Mouse (Mus musculus) retina, postnatal 7 days (tissue): Measurements from ENCODE around the gene Tlr4.
A peak's percentile ranks its signal among the peaks of the same experiment; 100 is the strongest.

Source experiments
- DNase-seq: peaks from one replicate; pipeline ENCODE4 v3.0.0-alpha.2; 2012; ENCODE audit warnings: low read depth, low spot score

The Tlr4 gene

DNA sequence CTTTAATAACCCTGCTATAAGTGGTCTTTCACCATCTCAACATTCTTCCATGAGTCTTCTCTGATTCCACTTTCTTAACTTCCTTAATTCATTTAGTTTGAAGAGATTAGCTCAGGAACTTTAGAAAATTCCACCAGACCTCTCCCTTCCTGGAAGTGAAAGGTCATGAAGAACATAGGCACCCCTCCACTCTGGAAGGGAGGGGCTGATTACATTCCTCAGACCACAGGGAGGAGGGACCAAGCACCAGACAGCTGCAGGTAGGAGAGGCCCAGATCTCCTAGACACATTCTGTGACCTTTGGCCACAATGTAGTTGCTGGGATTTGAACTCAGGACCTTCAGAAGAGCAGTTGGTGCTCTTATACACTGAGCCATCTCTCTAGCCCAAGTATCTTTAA is 72.7 kb downstream of the Tlr4 start:
- DNase-seq: no peak

DNA sequence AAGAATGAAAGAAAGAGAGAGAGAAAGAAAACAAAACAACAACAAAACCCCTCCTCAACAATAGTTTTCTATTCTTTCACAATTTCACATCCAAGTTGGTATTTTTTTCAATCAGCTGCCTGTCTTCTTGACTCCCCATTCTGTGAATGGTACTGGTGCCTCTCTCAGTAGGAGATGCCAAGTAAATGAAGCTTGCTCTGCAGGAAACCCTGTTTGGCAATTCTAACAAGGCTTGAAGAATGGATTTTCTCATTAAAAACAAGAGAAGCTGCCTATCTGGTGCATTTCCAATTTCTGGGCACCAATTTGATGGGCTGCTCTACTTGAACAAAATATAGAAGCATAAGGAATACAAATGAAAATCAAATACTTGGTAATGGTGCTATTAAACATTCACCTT is 74.1 kb downstream of the Tlr4 start:
- no peak for DNase-seq

DNA sequence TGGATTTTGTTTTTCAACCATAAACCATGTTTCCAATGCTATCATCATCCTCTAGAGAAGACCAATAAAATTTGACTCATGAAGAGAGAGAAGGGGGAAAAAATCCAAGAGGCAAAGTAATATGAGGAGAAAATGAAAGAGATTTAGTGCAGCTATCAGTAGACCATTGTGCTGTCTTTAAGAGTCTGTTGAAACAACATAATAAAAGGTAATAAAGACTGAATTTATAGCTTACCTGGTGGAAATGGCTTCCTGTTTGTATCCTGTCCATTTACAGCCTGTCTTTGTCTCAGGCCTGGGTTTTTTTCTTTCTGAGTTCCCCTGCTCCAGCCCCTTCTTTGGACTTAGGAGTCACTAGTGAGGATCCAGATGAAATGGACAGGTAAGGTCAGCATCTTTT is 81.0 kb downstream of the Tlr4 start:
- DNase-seq: no peak

DNA sequence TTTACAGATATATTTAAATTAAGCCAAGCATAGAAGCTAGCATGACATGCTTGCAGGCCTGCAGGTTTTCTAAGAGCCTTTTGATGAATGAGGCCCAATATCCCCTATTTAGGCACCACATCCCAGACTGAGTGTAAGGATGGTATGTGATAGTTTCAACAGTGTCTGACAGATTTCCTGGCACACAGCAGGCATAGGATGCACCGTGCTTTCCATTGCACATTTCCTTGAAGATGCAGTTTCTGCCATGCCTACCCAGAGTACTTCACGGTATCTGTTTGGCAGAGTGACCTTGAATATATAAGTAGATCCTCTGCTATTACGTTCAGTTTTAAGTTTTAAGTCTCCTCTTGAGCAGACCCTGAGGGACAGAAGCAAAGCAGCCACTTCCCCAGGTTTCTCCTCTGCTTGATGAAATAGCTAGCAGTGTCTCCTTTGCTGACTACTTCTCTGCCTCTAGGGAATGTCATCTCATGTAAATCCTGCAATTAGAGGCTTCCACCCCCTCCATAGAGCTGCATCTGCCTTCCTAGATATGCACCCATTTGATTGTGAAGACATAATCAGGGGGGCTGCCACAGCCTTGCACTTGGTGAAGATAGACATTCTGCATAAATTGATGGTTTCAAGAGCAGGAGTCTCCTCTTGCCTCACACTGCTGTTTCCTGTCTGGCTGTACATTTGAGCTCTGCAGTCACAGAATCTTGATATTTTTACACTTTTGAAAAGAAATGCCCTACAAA is 92.4 kb downstream of the Tlr4 start:
- DNase-seq: no peak

DNA sequence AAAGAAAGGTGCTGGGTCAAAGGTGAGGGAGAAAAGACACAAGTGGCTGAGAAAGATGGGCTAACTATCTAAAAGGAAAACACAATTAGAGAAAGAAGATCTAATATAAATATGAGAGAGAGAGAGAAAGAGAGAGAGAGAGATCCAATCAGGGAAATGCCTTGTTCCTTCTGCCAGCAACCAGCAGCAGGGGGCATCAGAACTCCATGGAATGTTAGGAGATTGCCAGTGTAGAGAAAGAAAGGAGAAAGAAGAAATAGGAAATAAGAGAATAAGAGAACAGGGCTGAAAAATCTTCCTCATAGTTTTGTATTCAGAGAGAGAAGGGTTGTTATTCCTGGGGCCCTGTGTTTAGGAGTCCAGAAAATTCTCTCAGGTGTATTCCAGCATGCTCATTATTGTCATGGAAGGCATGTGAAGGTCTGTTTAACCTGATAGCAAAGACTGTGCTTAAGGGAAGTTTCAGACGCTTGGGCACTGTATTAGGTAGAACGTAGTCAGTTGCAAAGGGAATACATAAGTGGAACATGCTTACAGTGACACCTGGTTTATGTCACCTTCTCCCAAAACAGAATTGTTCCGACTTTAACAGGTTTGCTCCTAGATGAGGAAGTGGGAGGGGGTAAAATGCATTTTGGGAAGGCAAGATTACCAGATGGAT is 96.4 kb downstream of the Tlr4 start:
- DNase-seq: peak; percentile 8

DNA sequence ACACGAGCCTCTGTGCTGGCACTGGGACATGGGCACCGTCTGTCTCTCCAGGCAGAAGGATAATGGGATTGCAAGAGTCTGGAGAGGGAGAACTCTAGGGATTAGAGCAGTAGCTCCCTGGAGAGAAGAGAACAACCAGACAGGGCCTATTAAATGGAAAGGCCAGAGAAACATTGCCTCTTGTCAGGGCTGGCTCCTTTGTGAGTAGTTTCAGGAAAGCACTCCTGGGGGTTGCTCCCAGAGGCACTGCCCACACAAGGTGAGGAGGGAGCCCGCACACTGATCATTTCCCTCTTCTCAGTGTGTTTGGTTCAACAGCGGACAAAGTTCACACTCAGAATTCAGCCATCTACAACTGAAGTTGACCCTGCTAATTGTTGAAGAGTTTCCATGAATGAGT is 98.7 kb downstream of the Tlr4 start:
- no peak for DNase-seq

DNA sequence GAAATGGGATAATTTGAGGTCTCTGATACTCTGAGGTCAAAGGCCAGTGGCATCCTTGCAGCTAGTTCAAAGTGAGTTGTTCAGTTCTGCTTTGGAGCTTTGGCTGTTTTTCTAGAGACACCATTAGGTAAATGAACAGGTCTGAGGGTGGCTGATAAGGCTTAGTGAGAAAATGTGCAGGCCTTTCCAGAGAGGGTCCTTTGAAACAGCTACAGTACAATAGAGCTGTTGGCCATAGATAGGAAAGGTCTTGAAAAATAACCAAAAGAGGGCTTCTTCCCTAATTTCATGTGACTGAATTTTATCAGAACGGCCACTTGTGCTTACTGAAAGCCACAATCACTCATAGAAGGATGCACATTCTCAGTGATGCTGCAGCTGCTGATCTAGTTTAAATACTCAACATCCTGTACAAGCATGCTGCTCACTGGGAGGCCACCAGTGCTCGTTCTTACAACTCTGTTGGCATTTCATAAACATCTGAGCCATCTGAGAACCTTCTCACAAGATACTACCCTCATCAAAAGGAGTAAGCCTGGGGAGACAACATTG is 100.2 kb downstream of the Tlr4 start:
- DNase-seq: no peak

DNA sequence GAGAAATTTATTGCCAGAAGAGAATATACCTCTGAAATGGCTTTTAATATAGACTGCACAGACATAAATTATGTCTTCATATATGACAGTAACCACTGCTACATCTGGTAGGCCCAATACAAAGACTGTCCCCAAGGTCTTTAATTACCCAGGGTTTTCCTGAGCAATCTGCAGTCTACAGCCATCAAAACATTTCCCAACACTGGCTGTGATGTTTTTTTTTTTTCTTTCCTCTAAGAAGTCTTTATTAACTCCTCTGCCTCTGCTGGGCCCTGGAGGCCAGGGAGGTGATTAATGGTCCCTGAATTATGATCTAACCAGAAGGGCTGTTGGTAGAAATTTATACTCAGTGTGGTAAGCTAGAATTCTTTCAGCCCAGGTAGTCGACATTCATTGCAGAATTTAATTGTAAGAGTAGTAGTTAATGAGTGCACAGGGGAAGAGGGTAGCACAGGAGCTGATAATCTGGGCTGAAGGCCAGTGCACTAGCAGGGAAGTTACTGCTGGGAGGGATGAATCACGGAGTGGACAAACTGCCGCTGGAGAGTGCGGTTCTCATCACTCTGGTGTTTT is 111.2 kb downstream of the Tlr4 start:
- DNase-seq: no peak

DNA sequence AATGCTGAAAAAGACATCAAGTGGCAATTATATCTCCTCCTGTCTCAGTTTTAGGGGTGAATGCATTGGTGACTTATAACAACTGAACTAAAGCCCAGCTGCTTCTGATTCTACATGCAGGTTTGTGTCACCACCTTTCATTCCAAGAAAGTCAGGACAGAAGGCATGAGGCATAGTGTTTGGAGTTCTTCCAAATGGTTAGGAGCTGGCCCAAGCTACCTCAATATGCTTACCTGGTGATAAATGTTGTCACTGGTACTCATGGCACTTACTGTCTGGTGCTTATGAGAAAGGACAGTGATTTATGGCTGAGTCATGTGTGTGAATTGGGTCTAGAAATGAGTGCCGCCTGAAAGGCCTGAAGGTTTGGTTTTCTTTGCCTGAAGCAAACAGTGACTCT is 114.5 kb downstream of the Tlr4 start:
- DNase-seq: no peak

DNA sequence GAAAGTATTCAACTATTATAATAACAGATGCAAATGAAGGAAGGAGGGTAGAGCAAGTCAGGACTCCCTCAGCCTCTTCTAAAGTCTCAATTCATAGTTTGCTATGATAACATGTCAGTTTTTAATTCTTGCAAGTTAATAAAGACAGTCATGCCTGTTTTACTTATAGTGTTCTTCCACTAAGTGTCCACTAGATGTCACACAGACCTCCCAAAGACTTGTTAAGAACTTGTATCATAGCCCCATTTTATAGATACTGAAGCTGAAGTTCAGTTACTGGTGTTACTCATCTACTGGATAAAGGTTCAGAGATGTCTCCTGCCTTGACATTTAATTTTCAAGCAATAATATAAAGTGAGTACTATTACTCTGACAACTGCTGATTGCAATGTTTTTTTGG is 116.3 kb downstream of the Tlr4 start:
- no peak for DNase-seq

DNA sequence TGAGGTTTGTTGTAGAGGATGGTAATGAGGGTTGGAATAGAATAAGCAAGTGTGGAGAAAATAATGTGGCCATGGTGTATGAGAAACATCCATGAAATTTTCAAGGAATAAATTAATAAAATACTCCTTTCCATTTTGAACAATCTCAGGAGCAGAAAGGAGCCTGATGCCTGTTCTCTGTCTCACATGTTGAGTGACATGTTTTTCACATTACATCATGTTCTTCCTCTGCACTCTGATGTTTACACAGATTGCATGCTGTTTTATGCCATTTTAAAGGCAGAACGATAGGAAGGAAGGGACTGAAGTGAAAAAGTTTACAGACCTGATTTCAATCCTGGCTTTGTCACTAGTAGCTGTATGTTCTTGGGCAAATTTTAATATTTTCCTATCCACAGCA is 120.3 kb downstream of the Tlr4 start:
- DNase-seq: no peak

DNA sequence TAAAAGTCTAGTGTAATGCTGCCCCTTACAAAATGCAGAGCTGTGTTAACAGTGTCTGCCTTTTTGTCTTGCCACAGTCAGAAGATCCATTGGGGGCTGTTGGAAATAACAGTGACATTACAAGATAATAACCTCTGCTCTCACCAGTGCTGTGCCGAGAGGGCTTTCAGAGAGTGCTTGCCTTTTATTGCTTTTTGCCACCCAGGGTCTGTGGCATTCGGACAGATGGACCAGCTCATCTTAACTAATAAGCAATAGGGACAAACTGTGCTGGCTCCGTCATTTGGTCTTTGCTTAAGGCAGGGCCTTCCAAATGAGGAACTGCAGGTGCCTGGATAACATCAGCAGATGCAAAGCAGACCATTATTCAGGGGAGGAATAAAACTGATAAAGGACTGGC is 147.5 kb downstream of the Tlr4 start:
- DNase-seq: no peak
